Mouse (Mus musculus) testis, postnatal 14 days (tissue): Measurements from ENCODE around the gene Primpol.

Experiments
- DNase-seq: peaks from one replicate; pipeline ENCODE4 v3.0.0; 2021; ENCODE audit warnings: low spot score

The Primpol gene

DNA sequence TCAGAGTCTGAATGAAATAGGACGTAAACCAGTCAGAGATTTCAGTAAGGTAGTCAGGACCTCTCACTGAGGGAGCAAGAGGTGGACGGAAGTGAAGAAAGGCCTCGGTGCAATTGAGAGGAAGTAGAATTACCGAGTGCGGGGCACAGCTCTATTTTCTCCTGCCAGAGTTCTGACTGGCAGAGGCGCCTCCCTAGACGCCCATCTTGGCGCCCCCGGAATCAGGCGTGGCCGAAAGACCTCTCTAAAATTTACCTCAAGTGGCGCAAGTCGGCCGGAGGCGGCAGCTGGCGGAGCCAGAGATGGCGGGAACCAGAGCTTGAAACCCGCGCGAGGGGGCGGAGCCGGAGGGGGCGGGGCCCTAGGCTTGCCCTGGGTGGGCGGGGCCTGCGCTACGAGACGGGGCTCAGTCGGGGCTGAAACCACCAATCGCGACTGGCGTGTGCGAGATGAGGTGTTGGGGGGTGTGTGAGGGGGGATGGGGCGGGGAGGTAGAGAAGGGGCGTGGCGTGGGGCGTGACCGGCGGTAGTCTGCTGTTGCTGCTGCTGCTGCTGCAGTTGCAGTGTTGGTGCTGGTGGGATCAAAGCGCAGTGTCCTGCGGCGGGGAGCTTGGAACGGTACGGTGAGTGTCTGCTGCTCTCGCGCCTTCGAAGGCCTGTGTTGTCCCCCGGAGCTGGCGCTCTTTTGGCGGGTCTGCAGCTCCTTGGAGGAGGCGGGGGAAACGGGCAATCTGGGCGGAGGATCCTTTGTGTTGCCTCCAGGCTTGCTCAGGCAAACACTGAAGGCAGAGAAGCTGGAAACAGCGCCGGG lies at the start of gene Primpol, which contains the start of gene Casp3:
Primpol (minus strand) TSS at position 334 of the 811 bp plus-strand sequence.
Casp3 (plus strand) TSS at position 413 of the 811 bp plus-strand sequence.
- peak; percentile 95 for DNase-seq

DNA sequence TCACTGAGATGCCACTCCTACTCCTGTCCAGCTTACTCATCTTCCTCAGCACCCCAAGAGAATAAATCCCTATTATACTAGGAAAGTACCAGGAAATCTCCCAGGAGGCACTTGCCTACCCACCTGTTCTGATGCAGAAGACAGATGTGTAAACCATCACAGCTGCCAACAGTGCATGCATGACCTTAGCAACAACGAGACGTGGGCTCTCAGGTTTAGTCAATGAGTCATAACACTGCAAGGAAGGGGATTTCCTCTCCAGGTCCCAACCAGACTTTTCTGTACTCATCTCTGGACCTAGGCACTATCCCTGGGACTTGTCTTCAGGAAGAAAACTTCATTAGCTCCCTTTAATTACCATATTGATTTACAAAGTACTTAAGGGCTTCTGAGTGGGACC lies 38.9 kb upstream of the Primpol start:
- no peak for DNase-seq

DNA sequence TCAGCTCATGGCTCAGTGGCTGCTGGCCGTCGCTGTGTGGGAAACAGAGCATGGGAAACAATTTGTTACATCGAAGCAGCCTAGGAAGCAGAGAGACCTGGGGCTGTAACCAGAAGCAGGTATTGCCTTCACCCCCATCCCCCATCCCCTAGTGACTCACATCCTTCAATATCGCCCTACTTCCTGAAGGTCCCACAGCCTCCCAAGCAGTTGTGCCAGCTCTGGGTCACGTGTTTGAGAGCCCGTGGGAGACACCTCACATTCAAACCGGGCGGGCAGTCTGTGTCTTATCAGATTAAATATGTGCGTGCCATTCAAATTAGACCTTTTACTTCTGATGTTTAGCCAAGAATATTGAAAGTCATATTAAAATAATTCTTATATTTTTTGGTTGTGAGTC lies 34.9 kb upstream of the Primpol start:
- DNase-seq = peak; percentile 9

DNA sequence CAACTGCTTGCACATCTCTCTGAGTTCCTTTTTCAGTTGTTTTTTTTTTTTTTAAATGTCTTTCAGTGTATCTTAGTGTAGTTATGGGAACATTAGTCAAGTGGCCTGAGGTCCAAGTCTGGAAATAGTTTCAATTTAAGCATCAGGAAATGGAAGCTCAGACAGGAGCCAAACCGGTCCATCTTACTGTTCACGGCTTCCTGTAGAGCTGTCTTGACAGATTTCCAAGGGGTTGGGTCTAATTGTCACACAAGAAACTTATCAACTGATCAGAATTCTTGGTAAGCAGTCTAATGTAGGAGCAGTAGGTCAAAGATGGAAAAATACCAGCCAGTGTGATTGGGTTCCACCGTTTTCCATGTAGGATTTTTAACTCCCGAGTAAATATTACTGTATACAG lies 31.4 kb upstream of the Primpol start:
- no peak for DNase-seq

DNA sequence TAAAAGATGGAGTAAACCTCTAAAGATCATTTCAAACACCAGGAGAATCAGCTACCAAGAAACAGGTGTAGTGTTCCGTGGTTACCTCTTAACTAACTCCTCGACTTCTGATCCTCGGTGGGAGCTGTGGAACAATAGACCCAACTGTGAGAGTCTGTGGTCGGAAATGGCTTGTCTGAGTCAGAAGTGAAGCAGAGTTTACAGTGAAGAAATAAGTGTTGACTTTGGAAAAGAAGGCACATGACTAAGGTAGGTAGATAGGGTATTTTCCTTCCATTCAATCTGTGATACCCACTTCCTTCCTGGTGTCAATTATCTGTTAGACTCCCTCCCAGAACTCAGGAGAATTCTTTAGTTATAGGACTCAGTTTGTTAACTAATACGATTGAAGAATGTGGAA lies 24.3 kb upstream of the Primpol start:
- no peak for DNase-seq

DNA sequence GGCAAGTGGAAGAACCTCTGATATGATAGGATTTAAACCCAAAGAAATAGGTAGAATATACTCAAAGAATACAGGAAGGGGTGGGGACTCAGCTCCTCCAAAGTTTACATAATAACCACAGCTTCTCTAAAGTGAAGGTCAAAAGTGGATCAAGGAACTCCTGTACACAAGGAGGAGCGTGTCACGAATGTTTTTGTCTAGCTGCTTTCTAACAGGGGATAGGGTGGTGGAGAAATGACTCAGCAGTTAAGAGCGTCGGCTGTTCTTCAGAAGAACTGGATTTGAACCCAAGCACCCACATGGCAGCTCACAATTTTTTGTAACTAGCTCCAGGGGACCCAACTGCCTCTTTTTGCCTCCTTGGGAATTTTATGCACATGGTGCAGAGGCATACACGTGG lies 22.8 kb upstream of the Primpol start:
- DNase-seq = no peak

DNA sequence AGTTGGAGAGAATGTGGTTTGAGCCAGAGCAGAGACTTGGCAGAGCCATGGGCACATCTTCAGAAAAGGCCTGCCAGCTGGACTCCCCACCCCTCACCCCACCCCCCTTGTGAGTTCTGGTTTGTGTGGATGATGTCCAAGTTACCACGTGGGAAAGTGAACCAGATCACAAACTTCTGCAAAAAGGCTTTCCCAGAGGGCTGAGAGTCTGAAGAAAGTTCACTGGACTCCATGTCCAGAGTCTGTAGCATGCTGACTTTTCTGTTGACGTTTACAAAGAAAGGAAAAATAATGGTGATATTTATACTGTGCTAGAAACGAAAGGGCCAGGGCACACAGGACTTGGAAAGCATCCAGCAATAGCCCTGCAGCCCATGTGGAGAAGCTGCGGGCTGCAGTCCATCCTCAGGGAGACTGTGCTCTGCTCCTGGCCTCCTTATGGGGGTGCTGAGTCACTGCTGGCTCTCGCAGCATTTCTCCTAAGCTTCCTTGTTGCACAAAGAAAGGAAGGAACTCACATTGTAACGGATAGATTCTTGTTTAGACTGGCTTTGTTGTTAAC lies 22.1 kb upstream of the Primpol start:
- peak; percentile 29 for DNase-seq

DNA sequence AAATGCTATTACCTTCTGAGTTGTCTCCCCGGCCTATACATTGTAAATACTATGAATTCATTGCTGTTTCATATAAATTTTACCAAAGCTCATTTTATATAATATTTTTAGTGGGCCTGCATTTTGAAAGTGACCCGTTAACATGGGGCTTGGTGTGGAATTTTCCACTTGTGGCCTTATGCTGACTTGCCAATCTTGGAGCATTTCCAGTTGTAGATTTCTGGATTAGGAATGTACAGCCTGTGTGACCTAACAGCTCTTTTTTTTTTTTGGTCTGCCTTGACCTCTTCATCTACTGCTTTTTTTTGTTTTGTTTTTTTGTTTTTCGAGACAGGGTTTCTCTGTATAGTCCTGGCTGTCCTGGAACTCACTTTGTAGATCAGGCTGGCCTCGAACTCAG lies 13.9 kb upstream of the Primpol start:
- DNase-seq = no peak

DNA sequence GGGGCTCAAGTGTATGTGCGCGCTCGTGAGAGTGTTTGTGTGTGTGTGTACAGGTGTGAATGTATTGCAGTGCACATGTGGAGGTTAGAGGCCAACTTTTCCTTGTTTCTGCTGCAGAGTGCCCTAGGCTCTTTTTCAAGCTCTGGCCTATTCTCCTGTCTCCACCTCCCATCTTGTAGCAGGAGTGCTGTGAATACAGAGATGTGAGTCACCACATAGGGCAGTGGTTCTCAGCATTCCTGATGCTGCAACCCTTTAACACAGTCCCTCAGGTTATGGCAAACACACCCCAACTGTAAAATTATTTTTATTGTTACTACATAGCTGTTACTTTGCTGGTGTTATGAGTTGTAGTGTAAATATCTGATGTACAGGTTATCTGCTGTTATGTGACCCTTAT lies 13.4 kb upstream of the Primpol start:
- no peak for DNase-seq

DNA sequence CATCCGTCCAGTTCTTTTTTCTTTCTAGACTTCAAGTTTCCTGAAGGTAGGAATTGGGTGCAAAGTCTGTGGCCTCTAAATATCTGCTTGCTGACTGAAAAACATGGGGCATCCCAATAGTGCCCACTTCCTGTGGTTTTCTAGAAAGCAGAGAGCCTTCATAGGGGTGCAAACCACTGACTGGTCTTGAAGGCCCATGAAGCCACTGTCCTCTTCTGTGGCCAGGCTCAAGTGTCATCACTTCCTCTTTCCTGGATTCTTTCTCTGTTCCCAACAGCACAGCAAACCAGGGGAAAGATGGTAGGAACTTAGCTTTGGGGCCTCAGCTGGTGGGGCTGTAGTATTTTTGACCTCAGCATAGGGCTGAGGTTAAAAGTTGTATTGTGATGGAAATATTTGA lies 11.6 kb upstream of the Primpol start:
- no peak for DNase-seq

DNA sequence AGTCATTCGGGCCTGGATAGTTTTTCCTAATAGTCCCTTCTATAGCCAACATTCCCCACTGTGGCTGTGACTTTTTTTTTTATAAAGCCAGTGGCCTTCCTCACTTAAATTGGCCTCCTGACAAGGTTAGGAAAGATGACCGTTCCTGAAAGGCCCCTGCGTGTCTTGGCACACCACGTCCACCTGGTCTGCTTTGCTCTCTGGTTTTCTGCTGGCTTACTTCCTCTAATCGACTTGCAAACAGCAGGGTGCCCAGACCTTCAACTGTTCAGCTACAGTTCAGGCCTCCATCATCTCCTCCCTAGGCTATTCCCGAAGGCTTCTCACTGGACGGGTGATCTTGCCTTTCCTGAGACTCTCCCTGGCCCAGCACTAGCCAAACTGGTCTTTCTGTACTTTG lies 10.9 kb upstream of the Primpol start:
- DNase-seq = no peak

DNA sequence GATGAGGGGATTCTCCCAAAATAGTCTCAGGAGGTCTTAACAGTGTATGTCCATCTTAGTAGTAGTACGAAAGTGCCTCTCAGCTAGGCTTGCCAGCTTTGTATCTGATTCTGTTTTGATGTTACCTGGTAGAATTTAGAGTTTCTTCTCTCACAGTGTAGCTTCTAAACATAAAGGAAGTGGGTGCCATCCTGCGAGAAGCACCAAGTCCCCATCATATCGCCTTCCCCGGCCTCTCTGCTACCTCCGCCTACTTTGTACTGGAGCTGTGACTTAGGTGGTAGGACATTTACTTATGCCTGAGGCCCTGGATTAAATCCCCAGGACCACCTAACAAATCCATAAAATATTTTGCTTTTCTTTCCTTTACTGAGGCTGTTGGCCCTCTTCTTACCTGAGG lies 9.6 kb upstream of the Primpol start:
- DNase-seq = no peak

DNA sequence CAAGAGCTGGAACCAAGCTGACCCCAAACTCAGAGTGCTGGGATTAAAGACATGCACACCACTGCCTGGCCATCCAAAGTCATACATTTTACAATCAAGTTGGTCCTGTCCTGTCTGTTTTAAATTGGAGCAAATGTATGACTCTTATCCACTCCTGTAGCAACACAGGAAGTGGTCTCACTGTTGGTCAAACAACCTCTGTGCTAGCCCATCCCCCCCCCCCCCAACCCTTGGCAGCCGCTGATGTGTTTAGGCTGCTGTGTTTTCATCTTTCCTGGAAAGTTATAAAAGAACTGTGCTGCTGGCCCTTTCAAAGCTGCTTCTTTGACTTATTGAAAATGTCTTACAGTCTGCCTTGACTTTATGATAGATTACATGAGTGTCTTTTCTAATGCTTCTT lies 8.2 kb upstream of the Primpol start:
- no peak for DNase-seq

DNA sequence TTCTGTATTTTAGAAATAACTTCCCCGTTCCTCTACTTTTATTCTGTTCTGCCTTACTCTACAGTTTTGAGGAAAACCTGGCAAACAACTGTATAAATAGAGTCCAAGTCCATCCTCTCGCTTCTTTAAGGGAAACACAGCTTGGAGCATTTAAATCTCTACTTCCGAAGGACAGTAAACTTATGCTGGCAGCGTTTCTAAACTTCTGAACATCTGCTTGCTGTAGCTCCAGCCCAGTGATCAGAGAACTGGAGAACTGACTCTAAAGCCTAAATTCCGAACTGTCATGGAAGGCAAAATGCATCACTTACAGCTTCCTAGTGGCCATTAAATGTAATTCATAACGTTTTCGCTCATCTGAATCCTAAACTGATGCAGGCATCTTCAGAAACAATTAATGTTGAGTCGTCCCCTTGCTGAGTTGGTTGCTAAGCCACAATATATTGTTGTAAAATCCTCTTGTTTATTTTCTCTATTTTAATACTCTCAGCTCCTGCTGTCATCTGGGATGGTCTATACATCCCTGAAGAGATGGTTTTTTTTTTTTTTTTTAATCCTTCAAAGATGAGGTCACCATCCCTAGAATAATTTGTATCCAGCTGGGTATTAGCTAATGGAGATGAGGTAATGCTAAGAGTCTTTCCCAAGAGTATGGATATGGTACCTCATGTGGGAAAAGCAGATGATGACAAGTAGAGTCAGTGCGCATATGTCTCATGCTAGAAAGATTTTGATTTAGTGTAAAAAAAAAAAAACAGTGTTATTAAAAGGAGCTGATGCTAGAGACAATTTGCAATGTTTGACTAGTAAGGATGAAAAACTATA lies 5.6 kb upstream of the Primpol start:
- DNase-seq = no peak

DNA sequence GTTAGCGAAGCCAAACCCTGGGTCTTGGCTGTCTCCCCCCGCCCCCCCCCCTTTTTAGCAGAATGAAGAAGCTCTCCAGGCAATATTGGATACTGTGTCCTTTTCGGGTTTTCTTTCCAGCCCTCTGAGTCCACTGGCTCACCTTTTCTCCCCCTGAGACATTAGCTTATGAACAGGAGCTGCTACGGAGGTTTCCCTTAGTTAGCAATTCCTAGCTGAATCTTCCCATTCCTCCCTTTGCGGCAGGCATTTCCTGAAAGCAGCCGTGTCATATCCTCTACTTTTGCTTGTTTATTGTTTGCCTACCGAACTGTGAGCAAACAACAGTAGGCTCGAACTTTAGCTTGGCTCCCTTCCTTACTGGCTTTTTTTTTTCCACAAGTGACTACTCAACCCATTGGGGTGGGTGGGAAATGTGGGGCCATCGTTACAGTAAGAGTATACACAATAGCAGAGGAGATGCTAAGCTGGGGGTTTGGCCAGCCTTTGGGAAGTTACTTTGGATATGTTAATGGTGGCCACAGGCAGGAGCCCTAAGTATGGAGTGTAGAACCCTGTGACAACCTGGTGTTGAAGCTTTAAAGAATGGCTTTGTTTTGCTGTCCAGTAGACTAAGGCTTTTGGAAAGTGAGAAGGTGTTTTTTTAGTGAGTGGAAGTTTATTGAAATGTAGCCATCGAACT lies 1.8 kb upstream of the Primpol start:
- DNase-seq = no peak

DNA sequence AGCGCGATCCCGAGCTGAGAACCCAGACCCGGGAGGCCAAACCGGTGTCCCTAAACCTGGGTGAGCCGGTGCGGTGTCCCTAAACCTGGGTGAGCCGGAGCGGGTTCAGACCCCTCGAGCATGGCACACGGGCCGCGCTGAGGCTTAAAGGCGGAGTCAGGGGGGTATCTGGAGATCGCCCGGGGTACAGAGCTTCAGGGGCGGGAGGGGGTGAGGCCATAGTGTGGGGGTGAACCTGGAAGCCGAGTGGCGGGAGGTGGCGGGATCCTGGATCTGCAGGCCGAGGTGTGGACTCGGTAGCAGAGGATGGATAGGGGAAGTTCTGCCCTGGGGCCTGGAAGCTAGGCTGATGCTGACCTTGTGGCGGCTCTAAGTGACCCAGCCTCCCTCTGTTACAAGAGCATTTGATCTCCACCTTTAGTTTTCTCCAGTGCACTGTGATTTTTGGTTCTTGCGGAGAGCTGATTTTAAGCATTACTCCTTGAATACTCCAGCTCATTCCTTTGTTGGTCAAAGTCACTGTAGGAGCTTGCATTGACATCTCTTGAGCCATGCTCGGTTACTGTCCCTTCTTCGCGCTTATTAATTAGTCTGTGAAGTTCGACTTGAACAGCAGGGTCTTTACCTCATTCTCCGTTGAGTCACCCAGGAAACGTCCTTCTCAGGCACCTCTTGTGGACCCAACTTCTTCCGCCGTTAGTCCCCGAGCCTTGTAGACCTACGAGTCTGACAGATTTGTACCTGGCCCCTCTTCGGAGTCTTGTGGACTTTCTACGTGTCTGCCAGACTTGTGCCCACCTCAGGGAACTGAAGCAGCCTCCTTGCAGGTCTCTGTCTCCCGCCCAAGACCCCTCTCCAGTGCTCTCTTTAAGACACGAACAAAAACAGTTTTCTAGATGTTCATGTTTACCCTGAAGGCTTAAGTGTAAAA lies 943 bp upstream of the Primpol start:
- DNase-seq = peak; percentile 9

DNA sequence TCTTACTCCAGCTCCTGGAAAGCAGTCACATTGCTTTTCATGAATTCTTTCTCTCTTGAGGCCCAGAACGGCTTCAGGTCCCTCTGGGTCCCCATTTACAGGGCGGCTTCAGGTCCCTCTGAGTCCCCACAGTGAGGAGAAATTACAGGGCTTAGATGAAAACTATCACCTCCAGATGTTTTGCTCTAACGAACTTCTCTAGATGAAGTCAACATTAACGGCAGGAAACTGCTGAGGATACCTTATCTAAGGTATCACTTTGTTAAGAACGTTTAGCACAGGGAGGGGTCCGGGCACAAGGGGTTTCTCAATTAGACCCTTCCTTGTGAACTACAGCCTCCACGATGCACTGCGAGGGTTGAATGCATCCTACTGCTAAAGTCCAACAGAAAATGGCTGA lies 1.1 kb downstream of the Primpol start:
- DNase-seq = no peak

DNA sequence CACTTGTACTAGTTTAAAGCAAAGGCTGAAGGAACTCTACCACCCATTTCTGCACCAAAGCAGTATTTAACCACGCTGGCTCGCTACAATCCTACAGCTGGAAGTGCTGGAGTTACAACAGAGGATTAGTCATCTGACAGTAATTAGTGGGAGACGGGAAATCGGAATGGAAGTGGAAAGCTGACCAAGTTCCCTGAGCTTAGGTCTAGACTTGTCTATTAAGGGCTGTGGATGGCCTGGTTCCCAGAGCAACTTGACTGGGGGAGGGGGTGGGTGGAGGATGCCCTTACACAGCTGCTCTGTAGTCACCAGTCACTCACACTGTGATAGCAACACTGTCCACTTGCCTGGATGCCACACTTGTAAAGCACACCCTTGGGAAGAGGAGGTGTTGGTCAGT lies 3.6 kb downstream of the Primpol start:
- DNase-seq = no peak

DNA sequence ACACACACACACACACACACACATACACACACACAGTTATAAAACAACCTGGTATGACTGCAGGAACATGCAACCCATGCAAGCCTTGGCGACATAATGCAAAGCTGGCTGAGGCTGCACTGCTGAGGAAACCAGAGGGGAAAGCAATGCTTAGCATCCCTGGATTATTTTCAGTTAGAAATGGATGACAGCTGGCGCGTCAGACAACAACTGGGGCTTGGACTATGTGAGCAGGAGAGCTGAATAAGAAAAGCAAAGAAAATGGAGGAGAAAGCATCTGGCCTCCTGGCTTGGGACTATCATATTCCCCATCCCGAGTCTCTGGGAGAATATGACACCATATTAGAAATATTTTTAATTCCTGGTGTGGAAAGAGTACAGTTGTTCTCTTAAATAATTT lies 4.1 kb downstream of the Primpol start:
- no peak for DNase-seq

DNA sequence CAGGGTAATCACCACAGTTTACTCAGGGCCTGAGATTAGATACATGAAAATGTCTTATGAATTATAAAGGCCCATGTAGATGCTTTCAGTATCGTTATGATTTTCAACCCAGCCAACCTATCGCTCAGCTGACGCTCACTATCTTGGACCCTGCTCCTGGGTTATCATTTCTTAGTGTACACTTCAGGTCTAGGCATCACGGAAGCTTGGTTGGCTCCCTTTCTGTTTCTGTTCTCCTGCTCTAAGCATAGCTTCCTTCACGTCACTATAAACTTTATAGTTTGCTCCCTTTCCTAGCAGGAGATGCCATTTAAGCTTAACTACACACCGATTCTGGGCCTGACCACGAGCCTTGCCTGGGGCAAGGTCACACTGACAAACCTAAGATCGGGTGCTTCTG lies 5.5 kb downstream of the Primpol start:
- no peak for DNase-seq

DNA sequence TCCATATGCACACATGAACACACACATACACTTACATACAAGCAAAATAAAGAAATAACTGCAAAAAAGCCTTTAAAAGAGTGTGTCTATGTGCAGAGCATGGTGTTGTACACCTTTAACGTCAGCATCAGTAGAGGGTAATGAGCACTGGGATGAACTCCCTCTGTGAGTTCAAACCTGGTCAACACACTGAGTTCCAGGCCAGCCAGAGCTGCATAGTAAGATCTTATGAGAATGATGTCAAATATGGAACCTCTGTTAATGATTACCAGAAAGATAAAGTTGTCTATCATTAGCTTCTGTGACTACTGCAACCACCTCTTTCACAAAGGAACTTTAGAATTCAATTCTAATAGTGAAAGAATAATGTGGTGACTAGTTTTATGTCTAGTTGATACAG lies 10.1 kb downstream of the Primpol start:
- no peak for DNase-seq
